Mouse (Mus musculus) spleen, adult 2 months (tissue): ENCODE results near the gene Atp7a.

Experiments
- CTCF ChIP-seq: fragments of 200-500 bp; IDR thresholded peaks from 2 replicates; pipeline ENCODE4 v1.5.1; 2011; ENCODE audit warnings: mild to moderate bottlenecking, inconsistent platforms; ENCODE audit not compliant: insufficient read depth, insufficient read length, insufficient replicate concordance; ENCODE audit errors: extremely low read depth
- POLR2A ChIP-seq: fragments of 200-500 bp; IDR thresholded peaks from 2 replicates; pipeline ENCODE4 v1.6.1; 2011; ENCODE audit warnings: low read depth, low read length, inconsistent platforms

DNA sequence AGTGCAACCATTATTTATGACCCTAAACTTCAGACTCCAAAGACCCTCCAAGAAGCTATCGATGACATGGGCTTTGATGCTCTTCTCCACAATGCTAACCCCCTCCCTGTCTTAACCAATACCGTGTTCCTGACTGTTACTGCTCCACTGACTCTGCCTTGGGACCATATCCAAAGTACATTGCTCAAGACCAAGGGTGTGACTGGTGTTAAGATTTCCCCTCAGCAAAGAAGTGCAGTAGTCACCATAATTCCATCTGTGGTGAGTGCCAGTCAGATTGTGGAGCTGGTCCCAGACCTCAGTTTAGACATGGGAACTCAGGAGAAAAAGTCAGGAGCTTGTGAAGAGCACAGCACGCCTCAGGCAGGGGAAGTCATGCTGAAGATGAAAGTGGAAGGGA, 58.1 kb downstream of the Atp7a start:
- TF ChIP-seq CTCF (no peak), POLR2A (no peak)
